Mouse (Mus musculus): ENCODE data around the gene Pqlc2.

- TF ChIP-seq POLR2A (IDR thresholded peaks at IDR 0.05; ENCODE audit: extremely low read depth, insufficient read depth, low read length) (no peak), CTCF (IDR thresholded peaks at IDR 0.05; ENCODE audit: extremely low read depth, insufficient read depth, low read length) (no peak)
Measured at GRCm38 (mm10) chr4:139292038-139292437, 18.5 kb downstream of the Pqlc2 start.
